Mouse (Mus musculus) erythroblast, embryonic 14.5 days (primary cell): ENCODE results near the gene Ncam1. TPM values are rescaled to one million over a fixed set of nuclear protein-coding genes. Genes with fewer than 3 reads are reported as not detected.

Experiments
- H3K27me3 ChIP-seq: 2 replicates; pipeline ENCODE4 v1.6.1; 2012; ENCODE audit warnings: inconsistent platforms; ENCODE audit not compliant: control insufficient read depth
- H3K36me3 ChIP-seq: 2 replicates; pipeline ENCODE4 v1.6.1; 2012; ENCODE audit warnings: mild to moderate bottlenecking, inconsistent platforms; ENCODE audit not compliant: control insufficient read depth
- H3K4me1 ChIP-seq: 2 replicates; pipeline ENCODE4 v1.6.1; 2012; ENCODE audit warnings: inconsistent platforms; ENCODE audit not compliant: control insufficient read depth
- H3K4me3 ChIP-seq: replicated peaks from 2 replicates; pipeline ENCODE3; 2012; ENCODE audit warnings: moderate library complexity, mild to moderate bottlenecking, inconsistent platforms
- H3K9me3 ChIP-seq: 2 replicates; pipeline ENCODE4 v1.6.1; 2012; ENCODE audit warnings: low read length, inconsistent platforms, mixed read lengths; ENCODE audit not compliant: control insufficient read depth
- GATA1 ChIP-seq: IDR thresholded peaks from 2 replicates; pipeline ENCODE4 v1.6.1; 2012; ENCODE audit warnings: low read length, inconsistent platforms, mixed read lengths
- TAL1 ChIP-seq: IDR thresholded peaks from 3 replicates; pipeline ENCODE4 v1.6.1; 2012; ENCODE audit warnings: low read length, inconsistent platforms, mixed read lengths
- polyA plus RNA-seq: library from polyadenylated mRNA; stranded (reverse); fragments of >175 nt; gene quantifications from 2 replicates; pipeline ENCODE4 v1.2.3, GENCODE M21; 2012

Gene Ncam1
- polyA plus RNA-seq, 1 experiment = 0.01 TPM

DNA sequence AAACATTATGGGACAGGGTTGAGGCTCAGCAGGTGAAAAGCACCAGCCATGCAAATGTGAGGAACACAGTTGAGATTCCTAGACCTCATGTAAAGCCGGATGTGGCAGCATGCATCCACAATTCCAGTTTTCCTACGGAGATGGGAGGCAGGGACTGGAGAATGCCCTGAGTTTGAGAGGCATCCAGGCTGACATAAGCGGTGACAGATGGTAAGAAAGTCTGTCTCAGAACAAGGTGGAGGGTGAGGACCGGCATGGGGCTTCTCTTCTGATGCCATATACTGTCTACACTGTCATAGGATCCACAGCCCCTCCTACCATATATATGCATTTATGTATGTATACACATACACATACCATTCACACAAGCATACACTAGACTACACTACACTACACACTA is 221.6 kb downstream of the Ncam1 start:
- Histone ChIP-seq H3K4me1 (no peaks in the 10 kb centered on the region), H3K9me3 (no peaks in the 10 kb centered on the region), H3K27me3 (no peaks in the 10 kb centered on the region), H3K36me3 (no peaks in the 10 kb centered on the region), H3K4me3 (no peak overlapping the region)
- TF ChIP-seq GATA1 = no peak
- TF ChIP-seq TAL1 = no peak

DNA sequence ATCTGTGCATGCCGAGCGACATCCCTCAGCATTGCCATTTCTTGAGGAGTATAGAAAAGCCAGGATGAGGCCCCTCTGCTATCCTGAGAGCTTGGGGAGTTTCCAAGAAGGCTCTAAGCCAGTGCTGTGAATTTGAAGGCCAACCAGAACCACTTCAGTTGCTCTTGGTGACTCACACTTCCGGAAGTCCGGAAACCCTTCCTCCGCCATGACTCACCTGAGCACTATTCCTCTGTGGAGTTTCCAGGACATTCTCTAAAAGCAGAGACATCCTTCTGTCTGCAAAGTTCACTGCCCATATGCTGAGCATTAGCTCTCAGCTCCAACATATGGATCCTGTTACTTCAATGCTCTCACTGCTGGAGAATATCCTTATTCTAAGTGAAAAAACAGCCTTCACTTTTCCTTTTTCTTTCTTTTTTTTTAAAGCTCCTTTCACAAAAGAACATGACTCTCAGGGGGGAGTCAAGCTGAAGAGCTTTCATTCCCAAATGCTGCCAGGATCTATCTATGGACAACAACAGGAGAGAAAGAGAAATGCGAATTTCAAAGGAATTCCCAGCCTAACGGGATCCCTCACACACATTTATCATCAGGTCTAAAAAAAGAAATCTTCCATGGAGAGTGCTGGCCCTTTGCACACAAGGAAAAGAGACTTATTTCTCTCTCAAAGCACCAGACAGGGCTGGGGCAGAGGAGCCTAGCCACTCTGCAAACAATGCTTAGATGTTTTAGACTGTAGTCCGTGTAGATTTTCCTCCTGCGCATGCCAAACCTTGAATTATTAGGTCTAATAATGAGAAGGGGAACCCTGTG is 226.8 kb downstream of the Ncam1 start:
- Histone ChIP-seq H3K4me3 (no peak overlapping the region), H3K4me1 (no peaks in the 10 kb centered on the region), H3K9me3 (no peaks in the 10 kb centered on the region), H3K27me3 (no peaks in the 10 kb centered on the region), H3K36me3 (no peaks in the 10 kb centered on the region)
- TF ChIP-seq TAL1 = no peak
- no peak for TF ChIP-seq GATA1

DNA sequence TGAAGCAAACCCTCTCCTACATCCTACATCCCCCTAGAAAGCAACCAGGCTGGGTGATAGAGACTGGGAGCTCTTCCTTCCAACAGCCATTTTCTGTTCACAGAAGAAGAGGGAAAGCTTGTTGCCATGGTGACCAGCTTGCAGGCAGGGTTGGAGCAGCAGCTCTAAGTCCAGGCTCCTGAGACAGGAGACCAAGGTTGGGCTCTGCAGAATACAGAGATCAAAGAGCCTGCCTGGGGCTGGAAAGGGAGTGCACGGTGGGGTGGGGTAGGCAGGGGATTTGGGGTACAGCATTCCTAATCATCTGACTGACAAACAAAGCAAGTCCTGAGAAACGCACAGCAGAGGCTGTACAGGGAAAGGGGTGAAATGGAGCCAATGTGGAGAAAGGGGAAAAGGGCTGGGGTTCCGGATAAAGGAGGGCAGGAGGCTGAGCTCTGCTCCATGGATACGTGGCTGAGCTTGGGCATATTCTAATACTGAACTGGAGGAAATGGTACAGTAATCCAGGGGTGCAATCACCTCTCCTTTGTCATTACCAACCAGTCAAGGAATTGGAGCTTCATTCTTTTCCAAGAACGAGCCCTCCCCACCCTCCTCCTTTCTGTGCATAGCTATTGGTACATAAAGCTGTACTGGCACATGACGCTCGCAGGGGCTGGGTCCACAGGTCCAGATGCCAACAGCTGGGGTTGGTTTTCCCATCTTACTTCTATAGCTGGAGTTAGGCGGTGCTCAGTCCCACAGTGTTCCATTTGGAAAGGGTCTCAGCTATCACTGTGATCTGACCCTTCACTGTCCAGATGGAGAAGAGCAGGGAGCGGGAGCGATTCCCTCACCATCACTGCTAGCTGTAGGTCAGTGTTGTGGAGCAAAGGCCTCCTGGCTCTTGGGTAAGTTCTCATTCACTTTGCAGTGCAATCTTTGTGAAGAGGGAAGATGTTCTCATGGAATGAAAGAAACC is 227.7 kb downstream of the Ncam1 start:
- H3K4me1 ChIP-seq = no peaks in the 10 kb centered on the region
- H3K9me3 ChIP-seq = no peaks in the 10 kb centered on the region
- H3K36me3 ChIP-seq = no peaks in the 10 kb centered on the region
- H3K4me3 ChIP-seq = no peak overlapping the region
- no peak for TF ChIP-seq TAL1
- TF ChIP-seq GATA1 = no peak
- no peaks in the 10 kb centered on the region for H3K27me3 ChIP-seq

DNA sequence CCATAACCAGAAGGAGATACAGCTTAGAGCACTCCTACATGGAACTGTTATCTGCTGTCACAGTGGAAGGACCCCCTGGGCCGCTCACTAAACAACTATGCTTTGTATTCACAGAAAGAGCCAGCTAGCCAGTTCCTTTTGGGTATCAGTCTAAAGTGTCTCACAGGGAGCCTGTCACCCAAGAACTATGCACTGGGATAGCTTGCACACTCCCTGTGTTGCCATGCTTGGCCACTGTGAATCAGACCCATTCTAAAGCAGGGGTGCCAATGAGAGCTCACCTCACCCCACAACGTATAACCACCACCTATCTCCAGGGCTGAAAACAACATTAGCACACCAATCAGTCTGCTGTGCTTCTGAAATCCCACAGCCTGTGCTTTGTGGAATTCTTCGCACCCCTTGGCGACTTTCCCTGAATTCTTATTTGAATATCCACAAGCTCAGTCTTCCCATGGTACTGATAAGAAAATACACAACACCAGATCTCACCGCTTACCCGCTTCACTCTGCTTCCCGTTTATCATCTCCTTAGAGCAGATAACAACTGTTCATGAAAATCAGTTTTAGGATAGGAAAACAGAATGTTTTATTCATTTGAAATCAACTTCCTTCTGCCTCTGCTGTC is 228.6 kb downstream of the Ncam1 start:
- TF ChIP-seq TAL1 (no peak), GATA1 (no peak)
- H3K27me3 ChIP-seq = no peaks in the 10 kb centered on the region
- H3K4me3 ChIP-seq = no peak overlapping the region
- H3K4me1 ChIP-seq = no peaks in the 10 kb centered on the region
- H3K36me3 ChIP-seq = no peaks in the 10 kb centered on the region
- no peaks in the 10 kb centered on the region for H3K9me3 ChIP-seq

DNA sequence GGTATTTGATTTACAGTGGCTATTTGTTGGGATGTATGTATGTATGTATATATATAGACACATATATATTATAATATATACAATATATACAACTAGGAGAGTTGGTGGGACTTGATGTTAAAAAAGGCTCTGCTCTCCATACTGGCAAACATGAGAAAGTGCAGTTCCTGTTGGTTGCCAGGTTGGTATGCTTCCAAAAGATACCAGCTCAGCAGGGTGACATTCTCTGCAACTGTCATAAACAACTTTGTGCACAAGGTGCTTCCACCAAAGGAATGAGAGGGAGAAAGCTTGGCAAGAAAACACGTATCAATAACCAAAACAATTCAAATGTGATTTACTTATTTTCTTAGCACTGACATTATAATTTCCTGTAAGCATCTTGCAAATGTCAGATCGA is 232.9 kb downstream of the Ncam1 start:
- Histone ChIP-seq H3K4me1 (no peaks in the 10 kb centered on the region), H3K9me3 (no peaks in the 10 kb centered on the region), H3K4me3 (no peak overlapping the region), H3K36me3 (no peaks in the 10 kb centered on the region), H3K27me3 (no peaks in the 10 kb centered on the region)
- TF ChIP-seq GATA1 (no peak), TAL1 (no peak)

DNA sequence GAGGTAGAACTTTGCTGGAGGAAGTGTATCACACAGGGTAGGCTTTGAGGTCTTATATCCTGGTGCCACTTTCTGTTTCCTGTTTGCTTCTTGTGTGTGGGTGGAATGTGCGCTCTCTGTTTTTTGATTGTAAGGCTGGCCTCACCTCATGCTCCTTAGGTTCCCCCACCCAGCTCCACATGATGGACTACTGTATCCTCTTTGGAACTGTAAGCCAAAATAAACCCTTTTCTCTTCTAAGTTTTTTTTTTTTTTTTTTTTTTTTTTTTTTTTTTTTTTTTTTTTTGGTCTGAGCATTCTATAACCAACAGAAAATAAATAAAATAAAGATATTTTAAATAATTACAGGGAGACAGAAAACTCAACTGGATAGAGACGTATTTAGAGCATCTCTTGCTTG is 239.8 kb downstream of the Ncam1 start:
- Histone ChIP-seq H3K4me3 (no peak overlapping the region), H3K9me3 (peaks cover 2% of the 10 kb centered on the region; the same call in 1 of the 2 replicates), H3K27me3 (no peaks in the 10 kb centered on the region), H3K4me1 (no peaks in the 10 kb centered on the region), H3K36me3 (no peaks in the 10 kb centered on the region)
- TF ChIP-seq TAL1 (no peak), GATA1 (no peak)

DNA sequence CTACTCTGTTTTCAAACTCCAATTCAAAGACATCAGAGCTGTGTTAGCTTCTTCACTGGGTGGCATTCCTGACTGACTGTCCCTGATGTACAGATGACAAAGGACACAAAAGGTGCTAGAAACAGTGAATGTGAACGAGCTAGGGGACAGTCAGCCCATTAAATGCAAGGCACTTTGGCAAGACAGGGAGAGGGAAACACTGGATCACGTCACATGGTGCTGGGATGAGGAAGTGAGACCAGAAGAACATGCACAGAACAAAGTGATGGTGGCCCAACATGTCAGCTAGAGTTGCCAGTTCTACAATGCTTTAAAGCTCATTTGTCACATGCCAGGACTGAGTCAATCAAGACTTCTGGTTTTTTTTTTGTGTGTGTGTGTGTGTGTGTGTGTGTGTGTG is 247.4 kb downstream of the Ncam1 start:
- Histone ChIP-seq H3K27me3 (no peaks in the 10 kb centered on the region), H3K9me3 (peaks cover 3% of the 10 kb centered on the region; the same call in 1 of the 2 replicates), H3K4me1 (no peaks in the 10 kb centered on the region), H3K4me3 (no peak overlapping the region), H3K36me3 (no peaks in the 10 kb centered on the region)
- TF ChIP-seq GATA1 = no peak
- no peak for TF ChIP-seq TAL1

DNA sequence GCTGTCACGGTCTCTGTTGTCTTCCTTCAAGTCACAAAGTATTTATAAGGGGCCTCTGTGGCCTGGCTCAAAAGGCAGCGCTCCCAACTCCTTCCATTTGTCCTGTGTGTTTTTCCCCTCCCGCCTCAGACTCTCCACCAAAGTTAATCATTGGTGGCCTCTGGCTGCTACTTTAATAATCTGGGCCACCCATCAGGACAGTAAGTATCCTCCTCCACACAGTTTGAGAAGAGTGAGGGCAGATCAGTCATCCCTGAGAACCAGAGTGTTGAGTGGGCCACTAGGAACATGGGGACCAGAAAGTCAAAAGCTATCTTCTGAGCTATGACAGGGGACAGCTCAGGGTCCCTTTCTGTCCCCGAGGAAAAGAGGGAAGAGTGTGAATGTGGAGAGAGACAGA is 256.1 kb downstream of the Ncam1 start:
- Histone ChIP-seq H3K36me3 (no peaks in the 10 kb centered on the region), H3K9me3 (no peaks in the 10 kb centered on the region), H3K4me3 (no peak overlapping the region), H3K4me1 (no peaks in the 10 kb centered on the region), H3K27me3 (no peaks in the 10 kb centered on the region)
- TF ChIP-seq GATA1 (no peak), TAL1 (no peak)

DNA sequence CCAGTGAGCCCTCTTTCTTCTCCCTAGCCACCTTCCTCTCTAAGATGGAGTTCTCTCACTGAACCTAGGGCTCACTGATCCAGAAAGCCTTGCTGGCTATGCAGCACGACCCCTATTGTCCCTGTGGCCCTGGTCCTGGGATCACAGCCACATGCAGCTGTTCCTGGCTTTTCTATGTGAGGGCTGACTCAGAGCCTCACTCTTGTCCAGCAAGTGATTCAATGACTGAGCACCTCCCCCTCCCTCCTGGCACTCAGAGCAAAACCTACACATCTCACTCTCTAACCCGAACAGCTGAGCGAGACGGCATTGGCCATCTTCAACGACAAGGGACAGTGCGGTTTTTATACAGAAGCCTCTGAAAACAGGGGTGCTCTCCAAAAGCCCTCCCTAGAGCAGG is 260.9 kb downstream of the Ncam1 start:
- Histone ChIP-seq H3K27me3 (no peaks in the 10 kb centered on the region), H3K9me3 (no peaks in the 10 kb centered on the region), H3K4me3 (no peak overlapping the region), H3K4me1 (no peaks in the 10 kb centered on the region), H3K36me3 (no peaks in the 10 kb centered on the region)
- TF ChIP-seq TAL1 = no peak
- TF ChIP-seq GATA1 = no peak
